Mouse (Mus musculus) NIH3T3 (cell line): ENCODE data around the gene Tnfaip8l3.
"Not testable (repeated sequence)": the region's sequence is repeated elsewhere in the genome, so short reads cannot be mapped to it uniquely, and the experiment has no call there.

Experiments used
- DNase-seq: peaks from one replicate; pipeline ENCODE4 v3.0.0-alpha.2; 2012; ENCODE audit warnings: low read depth

The Tnfaip8l3 gene

GRCm38 (mm10) chr9:54068032-54068649 lies at the start of gene Tnfaip8l3:
Tnfaip8l3 (minus strand) TSS chr9:54068388.
- no peak for DNase-seq

GRCm38 (mm10) chr9:54112726-54113125 lies 44.5 kb upstream of the Tnfaip8l3 start:
- peak; percentile 27 for DNase-seq

GRCm38 (mm10) chr9:54098636-54099035 lies 30.4 kb upstream of the Tnfaip8l3 start:
- DNase-seq, result no peak

DNA sequence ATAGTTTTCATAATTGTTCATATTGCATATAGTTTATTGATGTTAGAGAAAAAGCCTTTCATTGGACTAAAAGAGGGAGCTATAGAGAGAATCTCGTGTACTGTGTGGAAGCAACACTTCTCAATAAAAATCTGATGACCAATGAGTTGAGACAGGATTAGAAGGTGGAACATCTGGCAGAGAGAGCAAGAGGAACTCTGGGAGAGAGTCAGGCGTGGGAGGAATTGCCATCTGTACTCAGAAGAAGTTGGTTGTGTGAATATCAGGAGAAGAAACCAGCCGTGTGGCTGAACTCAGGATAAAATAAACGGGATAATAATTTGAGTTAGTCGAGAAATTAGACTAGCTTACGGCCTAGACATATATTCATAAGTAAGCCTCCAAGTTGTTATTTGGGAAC lies 28.9 kb upstream of the Tnfaip8l3 start:
- DNase-seq, result no peak

DNA sequence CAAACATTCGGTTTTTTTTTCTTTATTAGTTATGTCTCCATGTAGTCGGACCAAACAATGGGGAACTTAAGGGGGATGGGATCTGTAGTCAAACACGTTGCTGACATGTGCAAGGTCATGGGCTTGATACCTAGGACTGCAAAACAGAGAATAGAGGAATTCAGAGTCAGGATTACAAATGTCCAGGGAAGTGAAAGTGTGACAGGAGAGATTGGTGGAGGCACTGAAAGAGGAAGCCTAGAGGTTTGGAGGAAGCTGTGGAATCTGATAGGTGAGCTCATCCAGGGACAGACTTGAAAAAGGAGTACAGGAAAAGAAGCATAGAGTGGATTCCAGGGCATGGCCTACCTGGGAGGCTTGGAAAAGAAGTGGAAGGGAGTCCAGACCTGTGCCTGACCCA lies 16.1 kb upstream of the Tnfaip8l3 start:
- DNase-seq, result no peak

DNA sequence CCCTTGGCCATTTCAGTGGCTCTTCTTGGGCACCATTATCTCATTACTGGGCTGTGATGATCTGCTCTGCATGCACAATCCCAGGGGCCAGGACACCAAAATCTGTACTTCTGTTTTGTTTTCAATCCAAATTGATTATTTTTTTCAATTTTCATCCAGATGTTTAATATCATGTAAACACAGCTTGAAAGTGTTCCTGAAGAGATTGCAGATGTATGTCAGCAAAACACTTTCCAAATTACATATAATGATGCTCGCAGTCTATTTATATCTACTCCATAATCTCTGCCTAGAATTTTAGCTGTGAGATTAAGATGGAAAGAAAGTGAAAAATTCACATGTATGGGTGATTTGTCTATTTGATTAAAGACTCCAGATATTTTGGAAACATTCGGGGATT lies 9.6 kb upstream of the Tnfaip8l3 start:
- no peak for DNase-seq

- DNase-seq, result no peak
Measured at GRCm38 (mm10) chr9:54074901-54075300, 6.7 kb upstream of the Tnfaip8l3 start.

GRCm38 (mm10) chr9:54073688-54074087 lies 5.5 kb upstream of the Tnfaip8l3 start:
- DNase-seq, result no peak

- no peak for DNase-seq
Measured at GRCm38 (mm10) chr9:54071474-54072095, 3.4 kb upstream of the Tnfaip8l3 start.

DNA sequence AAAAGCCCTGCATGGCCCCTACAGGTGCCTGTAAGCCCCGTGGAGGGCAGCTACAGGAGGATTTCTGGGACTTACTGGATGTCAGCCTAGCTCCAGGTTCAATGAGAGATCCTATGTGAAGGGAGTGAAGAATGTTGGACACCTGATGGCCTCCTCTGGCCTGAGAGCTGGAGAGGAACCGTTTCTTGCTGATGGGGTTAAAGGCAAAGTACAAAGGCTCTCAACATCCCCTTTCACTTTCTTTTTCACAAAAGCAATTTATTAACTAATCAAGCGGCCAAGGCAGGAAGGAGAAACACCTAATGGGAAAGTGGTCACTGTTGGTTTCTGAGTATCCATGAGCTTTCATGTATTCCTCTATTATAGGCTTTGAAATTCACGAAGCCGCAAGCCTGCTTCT lies 1.0 kb upstream of the Tnfaip8l3 start:
- DNase-seq, result no peak

DNA sequence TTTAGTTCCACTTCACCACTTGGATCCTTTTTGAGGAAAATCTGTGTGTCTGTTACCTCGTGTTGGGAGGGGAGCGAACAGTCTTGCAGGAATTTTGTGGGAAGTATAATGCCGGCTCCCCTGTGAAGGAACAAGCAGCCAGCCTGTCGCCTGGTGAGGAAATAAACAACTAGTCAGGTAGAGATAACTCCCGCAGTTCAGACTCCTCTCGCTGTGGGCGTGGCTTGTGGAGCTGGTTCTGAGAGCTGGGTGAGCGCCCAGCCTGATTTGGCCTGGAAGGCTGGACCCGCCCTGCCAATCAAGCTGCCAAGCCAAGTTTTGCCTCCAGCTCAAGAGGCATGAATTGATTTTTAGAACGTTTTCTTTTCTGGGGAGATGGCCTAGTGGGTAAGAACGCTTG lies 589 bp upstream of the Tnfaip8l3 start:
- DNase-seq, result peak; percentile 64

DNA sequence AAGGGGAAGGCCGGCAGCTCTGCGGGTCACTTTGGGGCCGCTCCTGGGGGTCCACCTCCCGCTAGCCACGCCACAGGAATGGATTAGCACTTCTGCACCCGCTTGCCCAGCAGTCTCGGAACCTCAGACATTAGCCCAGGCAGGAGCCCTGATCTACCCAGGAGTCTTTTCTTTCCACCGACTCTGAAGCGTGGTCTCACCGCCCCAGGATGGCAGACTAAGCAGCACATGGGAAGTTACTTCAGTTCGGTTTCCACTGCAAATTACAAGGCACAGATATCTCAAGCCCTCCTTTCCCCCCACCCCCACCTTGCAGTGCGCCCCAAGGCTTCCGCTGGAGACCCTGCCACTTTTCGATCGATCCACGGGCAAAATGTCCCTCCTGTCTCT lies 551 bp downstream of the Tnfaip8l3 start:
- DNase-seq, result no peak

GRCm38 (mm10) chr9:54064836-54065235 lies 3.4 kb downstream of the Tnfaip8l3 start:
- no peak for DNase-seq

- no peak for DNase-seq
Measured at GRCm38 (mm10) chr9:54063655-54064054, 4.5 kb downstream of the Tnfaip8l3 start.

- DNase-seq, result no peak
Measured at GRCm38 (mm10) chr9:54061666-54062065, 6.5 kb downstream of the Tnfaip8l3 start.

GRCm38 (mm10) chr9:54051298-54052068 lies 16.7 kb downstream of the Tnfaip8l3 start:
- DNase-seq, result no peak

DNA sequence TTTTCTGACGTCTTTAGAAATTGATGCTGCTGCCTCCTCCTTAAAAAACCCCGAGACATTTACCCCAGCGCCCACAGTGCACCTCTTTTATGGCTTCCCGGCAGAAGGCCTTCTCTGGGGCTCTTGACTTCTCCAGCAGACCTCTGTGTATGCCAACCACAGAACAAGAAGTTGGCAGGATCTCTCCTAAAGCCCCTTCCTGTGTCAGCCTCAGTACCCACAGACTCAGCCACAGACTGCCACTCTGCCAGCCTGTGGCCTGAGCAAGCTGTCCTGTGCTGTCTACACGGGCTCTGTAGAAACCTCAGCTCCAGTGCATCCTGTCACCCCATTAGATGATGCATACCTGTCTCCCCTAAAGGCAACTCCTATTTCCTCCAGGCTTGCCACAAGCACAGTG lies 19.2 kb downstream of the Tnfaip8l3 start:
- DNase-seq, result no peak

DNA sequence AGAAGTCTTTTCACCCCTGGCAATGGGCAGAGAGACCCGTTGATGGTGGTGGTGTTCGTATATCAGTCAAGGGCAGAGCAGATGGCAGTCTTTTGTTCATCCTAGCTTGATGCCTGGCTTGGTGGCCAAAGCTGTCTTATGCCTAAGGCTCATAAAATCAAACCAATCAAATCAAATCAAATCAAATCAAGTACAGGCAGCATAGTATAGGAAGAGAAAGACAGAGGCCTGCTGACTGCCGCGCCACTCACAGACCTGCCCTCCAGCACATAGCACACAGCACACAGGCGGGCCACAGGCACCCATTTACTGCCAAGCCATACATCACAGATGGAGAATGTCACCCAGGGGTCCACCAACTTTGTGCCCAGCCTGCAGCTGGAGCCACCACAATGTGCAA lies 25.1 kb downstream of the Tnfaip8l3 start:
- no peak for DNase-seq

DNA sequence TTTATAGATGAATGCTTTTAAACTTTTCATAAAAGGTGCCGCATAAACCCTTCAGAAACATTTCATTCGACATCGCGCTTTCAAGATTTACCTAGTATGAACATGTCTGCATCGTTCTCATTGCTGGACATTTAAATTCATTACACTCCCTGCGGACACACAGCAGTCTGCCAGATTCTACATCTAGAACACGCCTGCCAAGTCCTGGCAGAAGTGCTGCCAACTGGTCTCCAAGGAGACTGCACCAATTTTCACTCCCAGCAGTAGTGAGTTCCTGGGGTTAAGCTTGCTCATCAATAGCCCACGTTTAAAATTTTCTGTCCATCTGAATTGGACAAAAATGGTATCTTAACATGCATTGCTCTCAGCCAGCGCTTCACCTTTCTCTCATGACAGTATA lies 30.5 kb downstream of the Tnfaip8l3 start:
- peak; percentile 2 for DNase-seq

DNA sequence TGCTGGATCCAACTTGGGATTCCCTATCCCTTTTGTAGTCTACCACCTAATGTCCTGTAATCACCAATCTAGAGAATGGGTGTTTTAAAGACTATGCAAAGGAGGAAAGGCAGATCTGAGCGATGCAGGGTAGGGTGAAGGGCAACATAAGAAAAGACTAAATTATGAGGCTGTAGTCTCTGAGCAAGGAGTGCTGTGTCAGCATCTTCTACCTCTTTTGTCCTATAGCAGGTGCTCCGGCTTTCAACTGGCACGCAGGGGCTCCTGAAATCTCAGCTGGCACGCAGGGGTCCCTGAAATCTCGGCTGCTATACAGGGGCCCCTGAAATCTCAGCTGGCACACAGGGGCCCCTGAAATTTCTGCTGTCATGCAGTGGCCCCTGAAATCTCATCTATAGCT lies 33.5 kb downstream of the Tnfaip8l3 start:
- DNase-seq, result no peak

DNA sequence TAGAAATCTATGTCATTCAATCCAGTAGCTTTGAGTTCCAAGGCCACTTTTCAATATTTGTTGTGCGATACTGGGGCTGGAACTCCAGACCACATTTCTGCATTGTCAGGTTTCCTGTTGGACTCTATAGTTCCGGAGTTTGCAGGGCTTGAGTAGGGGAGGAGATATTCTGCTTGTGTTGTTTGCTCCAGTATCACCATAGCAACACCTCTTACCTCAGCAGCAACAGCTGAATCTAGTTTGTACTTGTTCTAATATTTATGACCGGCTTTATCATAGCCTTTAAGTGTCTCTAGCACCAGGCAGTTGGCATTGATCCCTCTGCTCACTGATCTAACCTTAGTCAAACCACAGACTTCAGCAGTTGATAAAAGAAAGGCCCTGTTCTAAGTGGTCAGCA lies 45.4 kb downstream of the Tnfaip8l3 start:
- no peak for DNase-seq

GRCm38 (mm10) chr9:53994528-53994927 lies 73.7 kb downstream of the Tnfaip8l3 start:
- DNase-seq, result no peak

DNA sequence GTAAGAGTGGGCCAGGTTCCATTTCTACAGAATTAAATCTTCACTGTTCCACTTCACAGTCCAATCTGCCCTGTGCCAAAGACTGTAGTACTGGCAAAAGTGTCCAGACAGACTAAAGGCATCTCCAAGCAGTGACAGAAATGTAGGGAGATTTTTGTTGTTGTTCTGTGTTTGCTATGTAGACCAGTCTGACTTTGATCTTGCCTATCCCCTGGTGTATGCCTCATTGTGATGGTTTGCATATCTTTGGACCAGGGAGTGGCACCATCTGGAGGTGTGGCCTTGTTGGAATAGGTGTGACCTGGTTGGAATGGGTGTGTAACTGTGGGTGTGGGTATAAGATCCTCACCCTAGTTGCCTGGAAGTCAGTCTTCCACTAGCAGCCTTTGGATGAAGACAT lies 75.6 kb downstream of the Tnfaip8l3 start:
- DNase-seq, result not testable (repeated sequence)
